Mouse (Mus musculus) CH12.LX (cell line): ENCODE results near the gene Olfr965.

Experiments used
- CTCF ChIP-seq, 2 experiments: IDR thresholded peaks in 1 of 2; conservative IDR thresholded peaks in 1 of 2; 2 replicates each; pipeline ENCODE4 v1.5.1; 2011 to 2012; ENCODE audit warnings: low read depth in 2 of 2, low read length in 2 of 2, improper control_type of control experiment in 1 of 2, inconsistent platforms in 1 of 2, mild to moderate bottlenecking in 1 of 2, moderate library complexity in 1 of 2
- ELF1 ChIP-seq: IDR thresholded peaks from 2 replicates; pipeline ENCODE4 v1.6.1; 2014; ENCODE audit warnings: low read depth, mild to moderate bottlenecking, inconsistent platforms, low read length, improper control_type of control experiment
- GABPA ChIP-seq: IDR thresholded peaks from 2 replicates; pipeline ENCODE4 v1.6.1; 2012; ENCODE audit warnings: low read depth, low read length, improper control_type of control experiment, inconsistent platforms; ENCODE audit not compliant: insufficient replicate concordance
- MAX ChIP-seq: IDR thresholded peaks from 2 replicates; pipeline ENCODE4 v1.6.1; 2011; ENCODE audit warnings: low read length, improper control_type of control experiment
- MXI1 ChIP-seq: IDR thresholded peaks from 2 replicates; pipeline ENCODE4 v1.6.1; 2011; ENCODE audit warnings: mild to moderate bottlenecking, low read depth, low read length, improper control_type of control experiment
- PAX5 ChIP-seq: IDR thresholded peaks from 2 replicates; pipeline ENCODE4 v1.6.1; 2012; ENCODE audit warnings: low read length, inconsistent platforms, mixed read lengths
- POLR2A ChIP-seq: IDR thresholded peaks from 2 replicates; pipeline ENCODE4 v1.6.1; 2011; ENCODE audit warnings: low read depth, mild to moderate bottlenecking, improper control_type of control experiment, low read length
- RCOR1 ChIP-seq: conservative IDR thresholded peaks from 2 replicates; pipeline ENCODE4 v1.6.1; 2012; ENCODE audit warnings: low read depth, mild to moderate bottlenecking, inconsistent platforms, low read length, improper control_type of control experiment
- SMC3 ChIP-seq: IDR thresholded peaks from 2 replicates; pipeline ENCODE4 v1.6.1; 2011; ENCODE audit warnings: low read depth, low read length, improper control_type of control experiment
- TCF12 ChIP-seq: IDR thresholded peaks from 2 replicates; pipeline ENCODE4 v1.6.1; 2014; ENCODE audit warnings: low read depth, mild to moderate bottlenecking, inconsistent platforms, low read length, improper control_type of control experiment
- UBTF ChIP-seq: IDR thresholded peaks from 2 replicates; pipeline ENCODE4 v1.6.1; 2012; ENCODE audit warnings: low read depth, mild to moderate bottlenecking, inconsistent platforms, low read length, improper control_type of control experiment, moderate library complexity
- USF2 ChIP-seq: conservative IDR thresholded peaks from 2 replicates; pipeline ENCODE4 v1.6.1; 2011; ENCODE audit warnings: low read depth, low read length, improper control_type of control experiment
- ZC3H11A ChIP-seq: IDR thresholded peaks from 2 replicates; pipeline ENCODE4 v1.6.1; 2012; ENCODE audit warnings: low read depth, mild to moderate bottlenecking, inconsistent platforms, low read length, improper control_type of control experiment
- ZNF384 ChIP-seq: IDR thresholded peaks from 2 replicates; pipeline ENCODE4 v1.6.1; 2012; ENCODE audit warnings: low read depth, low read length, improper control_type of control experiment, inconsistent platforms

DNA sequence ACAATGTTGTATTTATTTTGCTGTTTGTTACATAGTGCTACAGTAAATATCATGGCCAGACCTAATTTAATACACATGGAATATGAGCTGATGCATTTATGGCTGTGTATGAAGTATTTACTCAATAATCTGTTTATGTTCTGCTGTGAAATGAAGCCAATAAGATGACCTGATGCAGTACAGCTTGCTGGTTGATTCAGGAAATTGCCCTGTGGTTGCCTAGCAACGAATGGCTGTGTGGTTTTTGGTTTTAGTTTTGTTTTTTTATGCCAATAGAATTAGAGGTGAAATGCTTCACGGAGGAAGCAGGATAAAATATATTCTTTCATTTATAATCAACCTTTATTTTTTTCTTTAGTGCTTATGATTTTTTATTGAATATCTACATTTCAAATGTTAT, 31.9 kb upstream of the Olfr965 start:
- TF ChIP-seq ZNF384 (no peak), CTCF (conservative IDR thresholded peaks at IDR 0.05 in 1 of 2, IDR thresholded peaks at IDR 0.05 in 1 of 2; ENCODE audit: low read depth in 2 of 2, low read length in 2 of 2) (no peak), POLR2A (no peak), ZC3H11A (no peak), PAX5 (no peak), USF2 (no peak), RCOR1 (no peak), MXI1 (no peak), SMC3 (no peak), ELF1 (no peak), MAX (no peak), GABPA (no peak), TCF12 (no peak), UBTF (no peak)
